Mouse (Mus musculus): ENCODE measurements around the gene Amotl1. TPM values are rescaled to one million over a fixed set of nuclear protein-coding genes. Genes with fewer than 3 reads are reported as not detected.

Gene Amotl1
- polyA plus RNA-seq, 1 experiment from 2014 or later, result 17.6 TPM

GRCm38 (mm10) chr9:14627525-14627924 lies 17.3 kb downstream of the Amotl1 start:
- H3K9ac ChIP-seq (ENCODE audit: low read length), result no peak overlapping the region
- peaks cover 10% of the 10 kb centered on the region for H3K4me1 ChIP-seq (replicated peaks; ENCODE audit: control insufficient read depth, insufficient read depth, low read length)
- no peak overlapping the region for H3K27ac ChIP-seq (ENCODE audit: low read length)
- no peak overlapping the region for H3K4me2 ChIP-seq (ENCODE audit: low read depth, low read length)
- H3K4me3 ChIP-seq (ENCODE audit: low read length), result no peak overlapping the region
- H3K27me3 ChIP-seq (ENCODE audit: control insufficient read depth, insufficient read depth, low read depth, low read length), result no peaks in the 10 kb centered on the region
- H3K36me3 ChIP-seq (ENCODE audit: control insufficient read depth, insufficient read depth, low read length), result no peaks in the 10 kb centered on the region
- 56% methylated on average over 2 of the region's 2 CpGs for WGBS
- ATAC-seq (ENCODE audit: low read depth), result no peak
- no peaks in the 10 kb centered on the region for H3K9me3 ChIP-seq (ENCODE audit: control insufficient read depth, low read length)

- Histone ChIP-seq H3K9me3 (ENCODE audit: control insufficient read depth, low read length) (no peaks in the 10 kb centered on the region), H3K4me3 (ENCODE audit: low read length) (no peak overlapping the region), H3K9ac (ENCODE audit: low read length) (no peak overlapping the region), H3K36me3 (ENCODE audit: control insufficient read depth, insufficient read depth, low read length) (no peaks in the 10 kb centered on the region), H3K4me1 (replicated peaks; ENCODE audit: control insufficient read depth, insufficient read depth, low read length) (peaks cover 10% of the 10 kb centered on the region), H3K4me2 (ENCODE audit: low read depth, low read length) (no peak overlapping the region), H3K27me3 (ENCODE audit: control insufficient read depth, insufficient read depth, low read depth, low read length) (no peaks in the 10 kb centered on the region), H3K27ac (ENCODE audit: low read length) (no peak overlapping the region)
- no peak for ATAC-seq (ENCODE audit: low read depth)
- 84% methylated on average over 3 of the region's 3 CpGs for WGBS
Measured at GRCm38 (mm10) chr9:14625961-14626360, 18.9 kb downstream of the Amotl1 start.

GRCm38 (mm10) chr9:14625024-14625423 lies 19.8 kb downstream of the Amotl1 start:
- Histone ChIP-seq H3K4me1 (replicated peaks; ENCODE audit: control insufficient read depth, insufficient read depth, low read length) (peaks cover 10% of the 10 kb centered on the region), H3K36me3 (ENCODE audit: control insufficient read depth, insufficient read depth, low read length) (no peaks in the 10 kb centered on the region), H3K4me3 (ENCODE audit: low read length) (no peak overlapping the region), H3K27me3 (ENCODE audit: control insufficient read depth, insufficient read depth, low read depth, low read length) (no peaks in the 10 kb centered on the region), H3K9me3 (ENCODE audit: control insufficient read depth, low read length) (no peaks in the 10 kb centered on the region), H3K27ac (ENCODE audit: low read length) (no peak overlapping the region), H3K9ac (ENCODE audit: low read length) (no peak overlapping the region), H3K4me2 (ENCODE audit: low read depth, low read length) (no peak overlapping the region)
- ATAC-seq (ENCODE audit: low read depth), result peak; percentile 54
- 25% methylated on average over 3 of the region's 3 CpGs for WGBS

DNA sequence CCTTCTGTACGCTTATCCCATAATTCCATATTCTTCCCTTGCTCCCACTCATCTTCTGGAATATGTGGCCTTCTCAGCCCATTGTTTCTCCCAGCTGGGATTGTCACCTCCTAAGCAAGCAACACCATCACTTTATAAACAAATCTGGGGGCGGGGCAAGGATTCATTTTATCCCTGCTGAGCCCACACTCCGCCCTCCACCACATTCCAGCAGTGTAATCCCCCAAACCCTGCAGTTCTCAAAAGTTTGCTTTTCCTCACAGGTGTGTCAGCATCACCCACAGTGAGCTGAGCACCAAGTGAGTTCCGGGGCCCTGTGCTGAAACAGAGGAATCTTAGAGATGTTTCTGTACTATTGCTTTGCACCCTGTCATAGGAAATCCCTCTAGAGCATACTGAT lies 20.9 kb downstream of the Amotl1 start:
- no peak overlapping the region for H3K4me2 ChIP-seq (ENCODE audit: low read depth, low read length)
- H3K27me3 ChIP-seq (ENCODE audit: control insufficient read depth, insufficient read depth, low read depth, low read length), result no peaks in the 10 kb centered on the region
- ATAC-seq (ENCODE audit: low read depth), result no peak
- no peak overlapping the region for H3K4me3 ChIP-seq (ENCODE audit: low read length)
- no peaks in the 10 kb centered on the region for H3K36me3 ChIP-seq (ENCODE audit: control insufficient read depth, insufficient read depth, low read length)
- no peak overlapping the region for H3K9ac ChIP-seq (ENCODE audit: low read length)
- H3K4me1 ChIP-seq (replicated peaks; ENCODE audit: control insufficient read depth, insufficient read depth, low read length), result peaks cover 10% of the 10 kb centered on the region
- H3K27ac ChIP-seq (ENCODE audit: low read length), result no peak overlapping the region
- H3K9me3 ChIP-seq (ENCODE audit: control insufficient read depth, low read length), result no peaks in the 10 kb centered on the region
- WGBS, result 32% methylated on average over 4 of the region's 4 CpGs

DNA sequence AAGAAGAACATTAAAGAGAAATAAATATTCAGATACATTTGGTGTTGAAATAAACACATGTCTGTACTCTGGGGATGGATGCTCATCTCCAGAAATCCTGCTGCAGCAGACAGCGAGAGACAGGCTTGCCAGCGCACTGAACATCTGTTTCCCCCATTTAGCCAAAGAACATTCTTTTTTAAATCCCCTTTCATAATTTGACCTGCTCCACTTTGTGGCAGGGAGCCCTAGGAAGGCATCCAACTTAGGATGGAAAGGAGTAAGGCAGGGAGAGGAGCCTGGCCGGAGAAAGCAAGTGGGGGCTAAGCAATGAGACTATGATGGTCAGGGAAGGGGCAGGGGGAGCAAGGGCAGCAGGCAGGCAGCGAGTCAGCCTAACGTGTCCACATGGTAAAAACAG lies 21.6 kb downstream of the Amotl1 start:
- H3K9me3 ChIP-seq (ENCODE audit: control insufficient read depth, low read length), result no peaks in the 10 kb centered on the region
- ATAC-seq (ENCODE audit: low read depth), result no peak
- H3K27ac ChIP-seq (ENCODE audit: low read length), result no peak overlapping the region
- WGBS, result 28% methylated on average over 5 of the region's 5 CpGs
- H3K36me3 ChIP-seq (ENCODE audit: control insufficient read depth, insufficient read depth, low read length), result no peaks in the 10 kb centered on the region
- no peak overlapping the region for H3K4me2 ChIP-seq (ENCODE audit: low read depth, low read length)
- no peaks in the 10 kb centered on the region for H3K27me3 ChIP-seq (ENCODE audit: control insufficient read depth, insufficient read depth, low read depth, low read length)
- H3K4me1 ChIP-seq (replicated peaks; ENCODE audit: control insufficient read depth, insufficient read depth, low read length), result peaks cover 10% of the 10 kb centered on the region
- H3K9ac ChIP-seq (ENCODE audit: low read length), result no peak overlapping the region
- no peak overlapping the region for H3K4me3 ChIP-seq (ENCODE audit: low read length)

DNA sequence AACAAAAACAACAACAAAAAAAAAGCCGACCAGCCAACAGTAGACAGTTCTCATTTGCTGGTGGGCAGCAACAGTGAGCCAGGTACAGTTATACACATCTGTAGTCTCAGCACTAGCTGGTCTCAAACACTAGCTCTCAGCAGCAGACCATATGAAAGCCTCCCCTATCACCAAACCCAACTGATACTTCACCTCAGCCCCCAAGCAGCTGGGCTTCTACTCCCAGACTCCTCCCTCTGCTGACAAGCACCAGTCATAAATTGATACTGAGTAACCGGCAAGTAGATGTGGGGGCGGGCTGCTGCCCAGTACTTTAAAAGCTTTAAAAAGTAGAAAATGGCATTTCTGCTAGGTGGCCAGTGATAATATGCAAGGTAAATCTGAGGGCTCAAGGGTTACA lies 22.0 kb downstream of the Amotl1 start:
- ATAC-seq (ENCODE audit: low read depth), result no peak

GRCm38 (mm10) chr9:14620107-14620506 lies 24.7 kb downstream of the Amotl1 start:
- H3K27ac ChIP-seq (ENCODE audit: low read length), result no peak overlapping the region
- H3K4me2 ChIP-seq (ENCODE audit: low read depth, low read length), result no peak overlapping the region
- peaks cover 18% of the 10 kb centered on the region for H3K4me1 ChIP-seq (replicated peaks; ENCODE audit: control insufficient read depth, insufficient read depth, low read length)
- H3K36me3 ChIP-seq (ENCODE audit: control insufficient read depth, insufficient read depth, low read length), result no peaks in the 10 kb centered on the region
- H3K9ac ChIP-seq (ENCODE audit: low read length), result no peak overlapping the region
- no peak for ATAC-seq (ENCODE audit: low read depth)
- no peaks in the 10 kb centered on the region for H3K9me3 ChIP-seq (ENCODE audit: control insufficient read depth, low read length)
- no peak overlapping the region for H3K4me3 ChIP-seq (ENCODE audit: low read length)
- H3K27me3 ChIP-seq (ENCODE audit: control insufficient read depth, insufficient read depth, low read depth, low read length), result no peaks in the 10 kb centered on the region
- WGBS, result 62% methylated on average over 5 of the region's 5 CpGs

More for the DNA sequence above, 22.0 kb downstream of the Amotl1 start:
- Histone ChIP-seq H3K4me1 (replicated peaks; ENCODE audit: control insufficient read depth, insufficient read depth, low read length) (peaks cover 10% of the 10 kb centered on the region), H3K36me3 (ENCODE audit: control insufficient read depth, insufficient read depth, low read length) (no peaks in the 10 kb centered on the region), H3K9me3 (ENCODE audit: control insufficient read depth, low read length) (no peaks in the 10 kb centered on the region), H3K9ac (ENCODE audit: low read length) (no peak overlapping the region), H3K4me2 (ENCODE audit: low read depth, low read length) (no peak overlapping the region), H3K27me3 (ENCODE audit: control insufficient read depth, insufficient read depth, low read depth, low read length) (no peaks in the 10 kb centered on the region), H3K27ac (ENCODE audit: low read length) (no peak overlapping the region), H3K4me3 (ENCODE audit: low read length) (no peak overlapping the region)
- 41% methylated on average over 3 of the region's 3 CpGs for WGBS

DNA sequence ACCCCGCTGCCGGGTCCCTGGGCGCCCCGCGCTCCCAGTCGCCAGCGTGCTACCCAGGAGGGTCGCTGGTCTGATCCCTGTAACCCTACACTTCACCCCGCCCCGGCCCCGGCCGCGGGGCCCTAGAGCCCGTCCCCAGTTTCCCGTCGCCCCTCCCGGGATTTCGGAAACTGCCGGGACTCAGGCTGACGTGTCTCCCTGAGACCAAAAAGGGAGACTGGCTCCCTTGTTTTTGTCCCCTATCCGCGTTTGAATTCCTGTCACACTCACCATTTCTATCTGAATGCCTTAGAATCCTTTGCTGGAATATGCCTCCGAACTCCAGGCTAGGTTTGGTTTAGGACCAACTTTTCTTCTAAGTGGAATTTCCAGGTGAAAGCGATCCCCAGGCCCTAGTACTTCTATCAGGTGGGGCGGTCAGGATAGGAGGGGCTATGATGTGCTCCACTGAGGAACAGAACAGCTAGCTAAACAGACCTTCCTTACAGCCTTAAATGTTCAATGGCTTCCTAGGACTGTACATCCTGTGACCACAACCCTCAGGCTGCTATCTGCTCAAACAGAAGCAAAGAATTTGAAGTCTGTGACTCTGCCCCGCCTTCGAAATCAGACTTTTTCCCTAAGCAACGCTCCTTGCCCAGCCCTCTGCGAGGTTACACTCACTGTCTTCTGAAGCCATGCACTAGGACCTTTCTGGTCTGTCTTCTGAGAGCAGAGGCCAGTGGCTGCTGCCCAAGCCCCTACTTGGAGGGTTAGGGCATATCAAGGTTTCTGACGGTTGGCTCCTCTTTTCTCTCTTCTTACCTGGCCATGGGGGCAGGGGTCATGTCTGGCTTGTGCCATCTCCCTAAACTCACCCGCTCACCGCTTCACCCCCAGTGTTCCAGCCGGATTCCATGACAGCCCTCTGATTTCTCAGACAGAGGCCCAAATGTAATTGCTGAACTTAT lies 29.6 kb downstream of the Amotl1 start:
- Histone ChIP-seq H3K27me3 (ENCODE audit: control insufficient read depth, insufficient read depth, low read depth, low read length) (no peaks in the 10 kb centered on the region), H3K27ac (ENCODE audit: low read length) (peak overlapping the region; percentile 93), H3K4me1 (replicated peaks; ENCODE audit: control insufficient read depth, insufficient read depth, low read length) (peaks cover 34% of the 10 kb centered on the region), H3K9me3 (ENCODE audit: control insufficient read depth, low read length) (no peaks in the 10 kb centered on the region), H3K36me3 (ENCODE audit: control insufficient read depth, insufficient read depth, low read length) (no peaks in the 10 kb centered on the region), H3K4me2 (ENCODE audit: low read depth, low read length) (peak overlapping the region; percentile 67), H3K4me3 (ENCODE audit: low read length) (peak overlapping the region; percentile 87), H3K9ac (ENCODE audit: low read length) (peak overlapping the region; percentile 96)
- WGBS, result 10% methylated on average over 25 of the region's 33 CpGs
- ATAC-seq (ENCODE audit: low read depth), result peak; percentile 91

DNA sequence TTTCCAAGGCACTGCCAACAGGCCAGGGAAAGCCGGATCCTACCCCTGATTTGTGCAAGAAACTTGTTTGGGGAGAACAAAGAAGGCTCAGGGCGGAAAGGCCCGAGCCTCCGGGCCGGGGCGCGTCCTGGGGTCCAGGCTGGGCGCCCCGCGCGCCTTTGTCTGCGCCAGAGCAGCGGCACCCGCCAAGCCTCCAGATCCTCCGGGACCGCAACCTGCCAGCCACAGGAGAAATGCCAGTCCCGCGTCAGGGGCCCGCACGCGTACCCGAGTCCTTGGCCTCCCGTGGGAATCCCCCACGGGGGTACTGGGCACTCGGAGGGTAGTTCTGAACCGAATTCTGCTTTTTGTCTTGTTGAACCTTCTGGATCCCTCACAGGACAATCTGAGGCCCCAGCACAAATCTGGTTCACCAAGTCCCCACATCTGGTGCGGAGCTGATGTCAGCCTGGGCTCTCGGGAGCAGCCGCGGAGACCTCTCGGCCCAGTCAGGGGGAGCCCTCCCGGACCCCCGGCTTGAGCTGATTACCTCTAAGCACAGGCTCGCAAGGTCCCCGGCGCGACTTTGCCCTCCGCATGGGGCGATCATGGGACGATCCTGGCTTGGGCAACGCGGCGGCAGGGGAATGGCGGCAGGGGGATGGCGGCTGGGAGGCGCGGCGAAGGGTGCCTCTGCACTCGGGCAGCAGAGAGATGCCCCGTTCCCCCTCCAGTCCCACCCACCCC lies 30.5 kb downstream of the Amotl1 start:
- ATAC-seq (ENCODE audit: low read depth), result peak; percentile 56
- H3K4me1 ChIP-seq (replicated peaks; ENCODE audit: control insufficient read depth, insufficient read depth, low read length), result peaks cover 34% of the 10 kb centered on the region
- H3K27me3 ChIP-seq (ENCODE audit: control insufficient read depth, insufficient read depth, low read depth, low read length), result no peaks in the 10 kb centered on the region
- H3K9ac ChIP-seq (ENCODE audit: low read length), result peak overlapping the region; percentile 96
- H3K27ac ChIP-seq (ENCODE audit: low read length), result peak overlapping the region; percentile 93
- H3K9me3 ChIP-seq (ENCODE audit: control insufficient read depth, low read length), result no peaks in the 10 kb centered on the region
- H3K4me2 ChIP-seq (ENCODE audit: low read depth, low read length), result peak overlapping the region; percentile 67
- H3K4me3 ChIP-seq (ENCODE audit: low read length), result peak overlapping the region; percentile 87
- no peaks in the 10 kb centered on the region for H3K36me3 ChIP-seq (ENCODE audit: control insufficient read depth, insufficient read depth, low read length)
- WGBS, result 0% methylated on average over 47 of the region's 50 CpGs

Measured in lung, embryonic 16.5 days (tissue).